Mouse (Mus musculus): ENCODE results near the gene Fam208b.

GRCm38 (mm10) chr13:3645919-3646318, 35.0 kb upstream of the Fam208b start:
- TF ChIP-seq POLR2A (IDR thresholded peaks at IDR 0.05; ENCODE audit: insufficient read depth, low read length) (no peak), CTCF (IDR thresholded peaks at IDR 0.05; ENCODE audit: low read depth, low read length) (no peak)

All from ES-Bruce4 (cell line).